23 mouse cellular contexts compared by ENCODE assay signal in genomic region chr1:69157346-69157745, GRCm38 (mm10). TPM values are rescaled to one million over a fixed set of nuclear protein-coding genes. Genes with fewer than 3 reads are reported as not detected.
DNase-seq lines count a peak whose midpoint lies in the region; ATAC-seq and TF ChIP-seq lines count a peak whose summit lies in the region.
"Had no signal": no experiment of that assay in that cellular context is flagged by ENCODE, and none has a peak within 500 bp of the region (broad histone marks: within the 10 kb centered on the region; RNA-seq: fewer than 3 reads in every experiment).

No protein-coding gene starts in this region.

- H3K4me3 ChIP-seq in forebrain, embryonic 12.5 days (replicated peaks): no peak overlapping the region
- H3K4me3 ChIP-seq in hindbrain, embryonic 15.5 days: no peak overlapping the region
- H3K4me3 ChIP-seq in midbrain, postnatal 0 days (ENCODE audit: low read depth, low read length): no peak overlapping the region
- H3K4me3 ChIP-seq: embryonic facial prominence, embryonic 13.5 days; heart, embryonic 12.5 days had no signal

- peak; percentile 90 for DNase-seq in brain, embryonic 14.5 days (ENCODE audit: low read depth)
- peak; percentile 59 for DNase-seq in midbrain, postnatal 0 days (ENCODE audit: low spot score)
- no peak for DNase-seq in kidney, adult 8-10 months
- DNase-seq in frontal cortex, postnatal 25 days (ENCODE audit: low spot score in 2 of 2): no peak
- no peak for DNase-seq in T-cell, adult 2 months (ENCODE audit: low spot score)
- DNase-seq: adrenal gland, postnatal 14 days; cerebellum, postnatal 14 days; gastrocnemius, postnatal 36 days; heart, postnatal 4 days; kidney, adult 18-20 months; kidney, postnatal 4 days; layer of hippocampus, postnatal 36 days; left cerebral cortex, postnatal 4 days; lung, embryonic 14.5 days; thymus, postnatal 14 days had no signal

- WGBS in forebrain, embryonic 12.5 days: 44% methylated on average over 2 of the region's 2 CpGs
- WGBS in hindbrain, embryonic 15.5 days: 25% methylated on average over 2 of the region's 2 CpGs
- 28% methylated on average over 2 of the region's 2 CpGs for WGBS in midbrain, postnatal 0 days

- no peak for TF ChIP-seq CTCF in brain, embryonic 14.5 days (IDR thresholded peaks at IDR 0.05; ENCODE audit: borderline replicate concordance, extremely low read depth, insufficient read depth, insufficient read length)
- TF ChIP-seq CTCF in midbrain, postnatal 0 days (IDR thresholded peaks at IDR 0.05): no peak

- H3K4me1 ChIP-seq in forebrain, embryonic 12.5 days: peaks cover 4% of the 10 kb centered on the region; the same call in 1 of the 2 replicates
- no peaks in the 10 kb centered on the region for H3K4me1 ChIP-seq in hindbrain, embryonic 15.5 days (replicated peaks)
- no peaks in the 10 kb centered on the region for H3K4me1 ChIP-seq in midbrain, postnatal 0 days (ENCODE audit: insufficient read depth, low read length)
- H3K4me1 ChIP-seq: embryonic facial prominence, embryonic 13.5 days had no signal

- TF ChIP-seq POLR2A in brain, embryonic 14.5 days (IDR thresholded peaks at IDR 0.05; ENCODE audit: borderline replicate concordance, extremely low read depth, insufficient read depth, insufficient read length, poor library complexity, severe bottlenecking): no peak

- ATAC-seq in forebrain, embryonic 12.5 days (ENCODE audit: low FRiP score): peak; percentile 86
- ATAC-seq in hindbrain, embryonic 15.5 days (ENCODE audit: low FRiP score, low read depth): peak; percentile 74
- ATAC-seq in midbrain, postnatal 0 days (ENCODE audit: low FRiP score): peak; percentile 69
- ATAC-seq: CD4-positive, CD25-positive, alpha-beta regulatory T cell, adult 4 months had no signal

- 0 out of 2 replicates have a peak, but pooled peaks cover 4% of the 10 kb centered on the region for H3K27me3 ChIP-seq in forebrain, embryonic 12.5 days
- no peaks in the 10 kb centered on the region for H3K27me3 ChIP-seq in hindbrain, embryonic 15.5 days
- H3K27me3 ChIP-seq in midbrain, postnatal 0 days (ENCODE audit: insufficient read depth, low read length): no peaks in the 10 kb centered on the region
- H3K27me3 ChIP-seq: embryonic facial prominence, embryonic 13.5 days; heart, embryonic 12.5 days had no signal

- H3K9ac ChIP-seq in forebrain, embryonic 12.5 days: no peak overlapping the region
- no peak overlapping the region for H3K9ac ChIP-seq in hindbrain, embryonic 15.5 days
- H3K9ac ChIP-seq in midbrain, postnatal 0 days (replicated peaks; ENCODE audit: low read length, poor library complexity, severe bottlenecking): no peak overlapping the region
- H3K9ac ChIP-seq: embryonic facial prominence, embryonic 13.5 days; heart, embryonic 12.5 days; lung, embryonic 14.5 days had no signal

- H3K4me2 ChIP-seq in forebrain, embryonic 12.5 days: no peak overlapping the region
- H3K4me2 ChIP-seq in hindbrain, embryonic 15.5 days: no peak overlapping the region
- H3K4me2 ChIP-seq in midbrain, postnatal 0 days (ENCODE audit: low read depth, low read length, poor library complexity, severe bottlenecking): no peak overlapping the region
- H3K4me2 ChIP-seq: embryonic facial prominence, embryonic 13.5 days; heart, embryonic 12.5 days; liver, embryonic 11.5 days; lung, embryonic 14.5 days had no signal

- no peaks in the 10 kb centered on the region for H3K9me3 ChIP-seq in forebrain, embryonic 12.5 days
- no peaks in the 10 kb centered on the region for H3K9me3 ChIP-seq in hindbrain, embryonic 15.5 days
- no peaks in the 10 kb centered on the region for H3K9me3 ChIP-seq in midbrain, postnatal 0 days (ENCODE audit: low read length)
- H3K9me3 ChIP-seq: embryonic facial prominence, embryonic 13.5 days; heart, embryonic 12.5 days had no signal

- H3K27ac ChIP-seq in forebrain, embryonic 12.5 days: no peak overlapping the region
- no peak overlapping the region for H3K27ac ChIP-seq in hindbrain, embryonic 15.5 days (replicated peaks)
- no peak overlapping the region for H3K27ac ChIP-seq in midbrain, postnatal 0 days (ENCODE audit: low read depth, low read length)
- H3K27ac ChIP-seq: embryonic facial prominence, embryonic 13.5 days had no signal

- no peaks in the 10 kb centered on the region for H3K36me3 ChIP-seq in forebrain, embryonic 12.5 days (replicated peaks)
- H3K36me3 ChIP-seq in hindbrain, embryonic 15.5 days: no peaks in the 10 kb centered on the region
- H3K36me3 ChIP-seq in midbrain, postnatal 0 days (ENCODE audit: insufficient read depth, low read length): no peaks in the 10 kb centered on the region
- H3K36me3 ChIP-seq: embryonic facial prominence, embryonic 13.5 days; heart, embryonic 12.5 days had no signal

RNA-seq across cellular contexts. Expression of gene Erbb4, which starts 49.5 kb away (rescaled TPM):
- polyA plus RNA-seq in brain, embryonic 14.5 days (2012; rRNA removed): 7.8 and 12.2 TPM in 2 replicates
- polyA plus RNA-seq in forebrain, embryonic 12.5 days (2016; fragmentation: Nextera tagmentation; extraction: Ambion mirVana): 7.9 and 8.6 TPM in 2 replicates
- polyA plus RNA-seq in hindbrain, embryonic 15.5 days (2015; fragmentation: Nextera tagmentation; extraction: Ambion mirVana): 15.1 and 15.6 TPM in 2 replicates
- total RNA-seq in midbrain, postnatal 0 days (2014; rRNA removed): 33.5 and 40.8 TPM in 2 replicates
- polyA plus RNA-seq in midbrain, postnatal 0 days (2015; fragmentation: Nextera tagmentation; extraction: Ambion mirVana): 6.2 and 7.8 TPM in 2 replicates
- total RNA-seq: MEL had no signal
- polyA plus RNA-seq: CD4-positive, CD25-positive, alpha-beta regulatory T cell, adult 4 months; small intestine, adult 2 months had no signal

Comparison
In these comparisons a context has a peak if more than half of its experiments do, and no peak if none do; other contexts are left out.
1. DNase-seq: peak in brain, embryonic 14.5 days (single experiment) and midbrain, postnatal 0 days (single experiment); none in kidney, adult 8-10 months (0 of 2), frontal cortex, postnatal 25 days (0 of 2) and T-cell, adult 2 months (single experiment).
2. Peak in every context shown above with its lines, with median percentiles within 50 percentile points of each other: ATAC-seq.